Mouse (Mus musculus) cerebellum, postnatal 14 days (tissue): ENCODE results near the gene Tnfsf9.

Experiments used
- DNase-seq, 2 experiments: peaks; one replicate each; pipeline ENCODE4 v3.0.0; 2021; ENCODE audit warnings: mixed read lengths in 2 of 2

Gene Tnfsf9

DNA sequence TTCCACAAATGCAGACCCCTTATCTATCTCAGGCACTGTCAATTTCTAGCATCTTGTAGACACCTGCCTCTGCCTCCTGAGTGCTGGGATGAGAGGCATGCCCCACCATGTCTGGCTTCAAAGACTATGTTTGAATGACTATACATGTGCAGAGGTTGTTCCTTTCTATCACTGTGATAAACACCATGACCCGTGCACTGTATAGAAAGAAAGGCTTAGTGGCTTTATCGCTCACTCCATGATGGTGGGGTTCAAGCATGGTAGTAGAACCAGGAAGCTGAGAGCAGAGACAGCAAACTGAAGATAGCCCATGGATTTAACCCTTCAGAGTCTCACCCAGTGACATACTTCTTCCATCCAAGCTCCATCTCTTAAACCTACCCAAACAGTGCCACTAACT, 29.6 kb downstream of the Tnfsf9 start:
- DNase-seq: no peak

GRCm38 (mm10) chr17:57135635-57136034, 30.5 kb downstream of the Tnfsf9 start:
- no peak for DNase-seq

DNA sequence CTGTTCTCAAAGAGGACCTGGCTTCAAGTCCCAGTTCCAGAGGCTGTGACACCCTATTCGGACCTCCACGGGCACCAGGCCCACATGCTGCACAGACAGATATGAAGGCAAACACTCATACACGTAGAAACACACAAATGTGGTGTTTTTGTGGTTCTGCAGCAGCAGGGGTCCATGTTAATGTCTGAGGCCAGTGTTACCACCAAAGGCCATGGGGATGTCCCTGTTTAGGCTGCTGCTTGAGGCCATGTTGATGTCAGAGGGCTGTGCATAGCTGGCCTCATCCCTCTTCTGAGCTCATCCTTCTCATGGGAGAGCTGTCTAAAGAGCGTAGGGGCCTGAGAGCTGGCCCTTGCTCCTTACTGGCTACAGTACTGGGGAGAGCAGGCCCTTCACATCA, 33.6 kb downstream of the Tnfsf9 start:
- no peak for DNase-seq

DNA sequence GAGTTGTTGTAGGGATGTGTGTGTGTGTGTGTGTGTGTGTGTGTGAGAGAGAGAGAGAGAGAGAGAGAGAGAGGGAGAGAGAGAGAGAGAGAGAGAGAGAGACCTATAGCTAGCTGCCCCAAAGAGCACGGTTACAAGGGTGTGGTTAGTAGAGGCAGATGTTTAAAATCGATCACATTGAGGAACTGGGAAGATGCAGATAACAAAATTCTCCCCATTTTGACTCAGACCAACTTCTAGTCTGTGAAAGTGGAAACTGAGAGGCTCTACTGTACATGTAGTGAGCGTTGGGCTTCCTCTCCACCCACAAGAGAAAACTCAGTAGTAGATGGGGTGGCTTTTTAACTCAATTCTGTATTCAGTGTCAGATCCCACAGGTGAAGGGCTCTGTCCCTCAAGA, 34.6 kb downstream of the Tnfsf9 start:
- no peak for DNase-seq

DNA sequence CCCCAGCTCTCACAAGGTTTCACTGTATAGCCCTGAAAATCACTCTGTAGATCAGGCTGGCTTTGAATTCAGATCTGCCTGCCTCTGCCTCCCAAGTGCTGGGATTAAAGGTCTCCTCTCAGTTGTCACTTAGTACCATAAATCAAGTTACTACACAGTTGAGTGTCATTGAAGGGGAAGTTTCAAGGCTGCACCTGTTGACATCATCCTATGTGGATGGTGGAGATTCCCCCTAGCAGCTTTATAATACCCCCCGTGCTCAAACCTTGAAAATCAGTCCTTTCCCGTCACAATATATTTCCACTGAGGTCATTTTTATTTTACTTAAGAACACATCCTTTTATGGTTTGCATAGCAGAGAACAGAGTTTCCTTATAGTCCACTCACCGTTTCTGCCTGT, 38.6 kb downstream of the Tnfsf9 start:
- no peak for DNase-seq

DNA sequence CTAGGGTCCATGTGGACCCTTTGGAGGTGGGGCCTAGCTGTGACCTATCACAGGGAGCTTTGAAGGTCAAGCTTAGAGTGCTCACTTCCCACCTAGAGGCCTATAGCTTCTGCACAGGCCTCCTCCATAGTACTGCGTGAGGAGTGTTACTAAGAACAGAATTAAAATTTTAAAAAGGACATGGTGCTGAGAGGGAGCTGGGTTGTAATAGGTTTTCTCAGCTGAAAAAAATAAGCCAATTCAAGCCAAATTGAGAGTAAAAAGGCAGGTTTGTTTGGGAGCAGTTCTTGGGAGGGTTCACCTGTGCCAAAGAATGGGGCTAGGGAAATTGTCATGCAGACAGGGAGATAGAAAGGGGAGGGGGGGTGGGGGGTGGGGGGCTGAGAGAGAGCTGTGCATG, 40.0 kb downstream of the Tnfsf9 start:
- DNase-seq: no peak

DNA sequence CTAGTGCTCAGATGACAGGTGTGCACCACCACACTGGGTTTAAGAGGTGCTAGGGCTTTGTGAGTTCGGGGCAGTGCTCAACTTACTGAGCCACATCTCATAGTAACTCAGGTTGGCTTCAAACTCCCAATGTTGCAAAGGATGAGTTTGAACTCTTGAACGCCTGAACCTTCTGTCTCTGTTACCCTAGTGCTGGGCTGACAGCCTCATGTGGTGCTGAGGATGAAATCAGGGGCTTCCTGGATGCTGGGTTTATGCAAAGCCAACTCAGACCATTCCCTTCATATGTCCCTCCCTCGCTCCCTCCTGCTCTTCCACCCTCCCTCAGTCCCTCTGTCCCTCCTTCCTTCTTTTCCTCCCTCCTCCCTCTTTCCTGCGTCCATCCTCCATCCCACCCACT, 43.2 kb downstream of the Tnfsf9 start:
- no peak for DNase-seq

DNA sequence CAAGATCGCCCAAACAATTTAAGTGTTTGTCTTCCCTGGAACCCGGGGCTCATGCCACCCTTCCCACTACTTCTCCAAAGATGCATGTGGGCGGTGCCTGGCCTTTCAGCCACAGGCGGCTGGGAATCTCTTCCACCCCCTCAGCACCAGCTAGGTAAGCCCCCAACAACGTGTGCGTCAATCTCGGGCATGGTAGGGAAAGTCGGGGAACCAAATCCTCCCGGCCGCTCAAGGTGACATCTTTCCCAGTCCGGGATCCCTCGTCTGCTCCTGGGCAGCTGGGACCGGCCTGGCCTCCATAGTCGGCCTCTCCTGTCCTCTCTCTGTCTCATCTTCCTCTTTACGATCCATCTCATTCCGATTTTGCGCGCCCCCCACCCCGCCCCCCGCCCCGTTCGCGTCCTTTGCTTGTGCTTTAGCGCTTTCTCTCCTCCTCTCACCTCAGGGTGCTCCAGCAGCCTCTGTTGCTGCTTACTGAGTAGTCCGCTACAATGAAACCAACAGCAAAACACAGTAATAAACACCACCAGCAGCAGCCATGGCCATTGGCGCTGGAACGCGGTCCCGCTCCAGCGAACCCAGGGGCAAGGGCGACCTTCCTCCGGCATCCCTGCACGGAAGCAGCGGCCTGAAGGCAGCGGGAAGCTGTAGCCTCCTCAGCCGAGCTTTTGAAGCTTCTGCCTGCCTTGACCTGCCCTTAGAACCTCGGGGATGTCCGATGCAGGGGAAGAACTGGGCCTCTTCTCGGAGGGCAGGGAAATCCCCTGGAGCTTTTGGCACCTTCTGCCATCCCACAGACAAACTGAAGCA, 44.1 kb downstream of the Tnfsf9 start, which contains the start of gene Cd70:
Cd70 (minus strand) TSS at position 784 of the 810 bp plus-strand sequence.
- DNase-seq: peak; percentile 35 to 38

- DNase-seq: no peak
These were observed 47.9 kb downstream of the Tnfsf9 start for GRCm38 (mm10) chr17:57153006-57153405.

DNA sequence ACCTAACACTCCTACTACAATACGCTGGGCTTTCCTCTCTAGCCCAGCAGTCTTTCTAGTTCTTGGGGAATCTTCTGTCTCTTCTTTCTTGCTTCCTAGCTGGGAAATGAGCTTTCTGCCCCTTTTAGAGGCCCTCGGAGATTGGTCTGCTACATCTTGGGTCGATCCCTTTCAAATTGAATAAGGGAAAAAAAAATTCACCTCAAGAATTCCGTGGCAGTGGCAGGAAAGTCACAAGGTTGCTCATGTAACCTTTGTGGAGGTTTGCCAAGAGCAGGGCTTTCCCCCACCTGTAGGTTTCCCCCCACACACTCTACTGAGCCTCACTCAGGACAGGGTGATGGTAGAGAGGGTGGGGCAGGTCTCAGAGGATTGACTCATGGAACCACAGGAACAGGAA, 48.7 kb downstream of the Tnfsf9 start:
- DNase-seq: no peak
